Mouse (Mus musculus): ENCODE measurements at regions not wholly inside any gene's neighbourhood (a gene's known extent, or its start where the extent isn't known, plus 50 kb on each side); places are given as distances from the start of the nearest gene placed in this dataset.
A peak's percentile ranks its signal among the peaks of the same experiment; 100 is the strongest.

DNA sequence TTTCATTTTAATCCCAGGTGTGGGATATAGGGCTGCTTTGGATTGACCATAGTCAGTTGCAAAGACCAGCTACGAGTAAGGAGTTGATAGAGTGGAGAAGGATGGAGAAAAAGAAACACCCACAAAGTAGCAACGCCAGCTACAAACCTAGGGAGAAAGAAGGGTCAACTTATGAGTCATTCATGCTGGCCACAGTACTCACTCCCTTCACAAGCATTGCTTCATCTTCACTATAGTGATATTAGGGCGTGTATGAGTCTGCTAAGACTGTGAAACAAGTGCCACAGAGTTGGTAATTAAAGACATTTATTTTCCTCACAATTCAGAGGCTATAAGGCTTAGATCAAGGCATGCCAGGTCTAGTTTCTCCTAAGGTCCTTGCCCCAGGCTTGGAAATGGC, 148.4 kb downstream of the Pxdc1 start:
- Histone ChIP-seq H3K4me3 (no peak overlapping the region), H3K4me1 (no peaks in the 10 kb centered on the region), H3K4me2 (no peak overlapping the region), H3K36me3 (no peaks in the 10 kb centered on the region), H3K9ac (no peak overlapping the region), H3K27ac (replicated peaks) (no peak overlapping the region), H3K9me3 (0 out of 2 replicates have a peak, but pooled peaks cover 2% of the 10 kb centered on the region), H3K27me3 (replicated peaks) (no peaks in the 10 kb centered on the region)
- 79% methylated on average over 3 of the region's 3 CpGs for WGBS
- no peak for ATAC-seq (ENCODE audit: extremely low read depth, insufficient number of reproducible peaks, low FRiP score, low TSS enrichment)

DNA sequence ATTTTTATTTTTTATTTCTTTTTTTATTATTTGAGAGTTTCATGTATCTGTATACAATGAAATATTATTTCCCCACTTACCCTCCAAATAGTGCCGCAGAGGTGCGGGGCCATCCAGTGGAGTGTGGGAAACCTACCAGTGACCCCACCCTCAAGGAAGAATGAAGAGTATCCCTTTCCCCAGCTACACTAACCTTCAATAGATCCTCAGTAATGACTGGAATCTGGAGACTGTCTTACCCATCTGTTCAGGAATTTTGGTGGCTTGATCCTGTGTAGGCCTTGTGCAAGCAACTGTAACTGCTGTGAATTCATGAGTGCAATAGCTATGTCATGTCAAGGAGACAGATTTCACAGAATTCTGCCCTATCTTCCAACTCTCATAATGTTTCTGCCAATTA, 153.9 kb upstream of the Slc22a23 start:
- Histone ChIP-seq H3K4me1 (no peaks in the 10 kb centered on the region), H3K9ac (no peak overlapping the region), H3K4me3 (no peak overlapping the region), H3K4me2 (no peak overlapping the region), H3K36me3 (no peaks in the 10 kb centered on the region), H3K27ac (replicated peaks) (no peak overlapping the region), H3K9me3 (no peaks in the 10 kb centered on the region), H3K27me3 (replicated peaks) (no peaks in the 10 kb centered on the region)
- ATAC-seq (ENCODE audit: extremely low read depth, insufficient number of reproducible peaks, low FRiP score, low TSS enrichment): no peak
- 95% methylated on average over 2 of the region's 2 CpGs for WGBS

DNA sequence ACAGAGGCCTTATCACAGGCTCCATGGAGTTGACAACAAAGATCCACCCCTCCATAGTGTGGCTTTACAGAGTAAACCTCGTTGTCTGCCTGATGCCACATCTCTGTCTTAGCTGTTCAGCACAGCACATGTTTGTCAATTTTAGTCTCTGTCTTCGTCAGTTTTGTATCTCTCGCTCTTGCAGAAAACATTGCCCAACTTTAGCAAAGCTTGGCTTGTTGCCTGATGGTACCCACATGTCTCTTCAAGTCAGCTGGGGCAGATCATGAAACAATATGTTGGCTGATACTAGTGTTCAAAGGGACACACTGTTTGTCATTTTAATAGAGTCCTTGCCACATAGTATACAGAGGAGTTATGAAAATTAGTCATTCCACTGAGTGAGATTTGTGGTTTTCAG, 152.7 kb upstream of the Slc22a23 start:
- no peak overlapping the region for H3K9ac ChIP-seq
- H3K9me3 ChIP-seq: no peaks in the 10 kb centered on the region
- ATAC-seq (ENCODE audit: extremely low read depth, insufficient number of reproducible peaks, low FRiP score, low TSS enrichment): no peak
- no peaks in the 10 kb centered on the region for H3K27me3 ChIP-seq (replicated peaks)
- H3K36me3 ChIP-seq: no peaks in the 10 kb centered on the region
- no peak overlapping the region for H3K27ac ChIP-seq (replicated peaks)
- H3K4me2 ChIP-seq: no peak overlapping the region
- no peak overlapping the region for H3K4me3 ChIP-seq
- no peaks in the 10 kb centered on the region for H3K4me1 ChIP-seq
- 77% methylated on average over 3 of the region's 3 CpGs for WGBS

DNA sequence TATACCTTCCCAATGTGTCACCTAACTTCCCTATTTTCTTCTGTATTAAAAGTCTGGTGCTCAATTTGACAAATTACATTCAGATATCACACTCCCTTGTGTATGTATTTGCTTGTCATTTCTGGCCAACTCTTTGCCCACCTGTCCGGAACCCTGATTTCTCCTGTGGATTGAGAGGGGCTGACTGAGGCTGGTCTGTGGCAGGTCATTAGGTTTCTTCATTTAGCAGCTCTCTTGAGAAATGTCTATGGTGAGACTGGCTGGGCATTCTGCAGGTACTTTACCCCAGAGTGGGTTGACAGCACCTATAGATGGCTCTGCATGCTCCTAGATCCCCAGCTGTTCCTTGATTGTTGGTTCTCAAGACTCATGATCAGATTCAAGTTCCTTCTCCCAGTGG, 139.8 kb upstream of the Slc22a23 start:
- 86% methylated on average over 1 of the region's 1 CpGs for WGBS
- no peak overlapping the region for H3K27ac ChIP-seq (replicated peaks)
- H3K4me2 ChIP-seq: no peak overlapping the region
- no peaks in the 10 kb centered on the region for H3K27me3 ChIP-seq (replicated peaks)
- H3K9me3 ChIP-seq: no peaks in the 10 kb centered on the region; the same call in 1 of the 2 replicates
- no peaks in the 10 kb centered on the region for H3K4me1 ChIP-seq
- no peak overlapping the region for H3K4me3 ChIP-seq
- H3K36me3 ChIP-seq: no peaks in the 10 kb centered on the region
- no peak overlapping the region for H3K9ac ChIP-seq
- no peak for ATAC-seq (ENCODE audit: extremely low read depth, insufficient number of reproducible peaks, low FRiP score, low TSS enrichment)

DNA sequence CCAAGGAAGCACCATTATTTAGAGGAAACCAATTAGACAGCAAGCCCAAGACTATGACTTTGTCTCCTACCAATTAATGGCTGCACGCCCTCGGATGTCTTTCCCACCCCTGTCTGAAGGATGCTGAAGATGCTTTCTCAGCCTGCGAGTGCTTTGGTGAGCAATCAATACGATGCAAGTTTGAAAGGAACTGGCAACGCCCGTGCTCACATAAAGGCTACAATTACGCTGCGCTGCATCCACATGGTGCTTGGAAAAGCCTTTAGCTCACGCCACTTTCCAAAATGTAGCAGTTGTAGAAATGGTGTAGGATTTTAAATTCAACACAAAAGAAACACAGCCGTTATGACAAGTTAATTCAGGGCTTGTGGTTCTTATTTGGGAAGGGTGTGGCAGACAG, 136.5 kb upstream of the Slc22a23 start:
- Histone ChIP-seq H3K27ac (replicated peaks) (no peak overlapping the region), H3K36me3 (no peaks in the 10 kb centered on the region), H3K9me3 (no peaks in the 10 kb centered on the region; the same call in 1 of the 2 replicates), H3K4me3 (no peak overlapping the region), H3K27me3 (replicated peaks) (no peaks in the 10 kb centered on the region), H3K9ac (no peak overlapping the region), H3K4me1 (no peaks in the 10 kb centered on the region), H3K4me2 (no peak overlapping the region)
- WGBS: 85% methylated on average over 10 of the region's 10 CpGs
- no peak for ATAC-seq (ENCODE audit: extremely low read depth, insufficient number of reproducible peaks, low FRiP score, low TSS enrichment)

DNA sequence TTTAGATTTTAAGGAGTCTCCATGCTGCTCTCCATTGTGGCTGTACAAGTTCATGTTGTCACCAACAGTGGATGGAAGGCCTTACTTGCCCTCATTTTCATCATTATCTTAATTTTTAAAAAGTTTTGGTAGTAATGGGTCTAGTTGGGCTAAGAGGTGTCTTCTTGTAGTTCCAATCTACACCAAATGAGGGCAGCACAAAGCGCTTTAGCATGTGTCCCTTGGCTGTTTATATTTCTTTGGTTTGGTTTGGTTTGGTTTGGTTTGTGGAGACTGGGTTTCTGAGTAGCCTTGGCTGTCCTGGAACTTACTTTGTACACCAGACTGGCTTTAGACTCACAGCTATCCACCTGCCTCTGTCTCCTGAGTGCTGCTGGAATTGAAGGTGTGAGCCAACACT, 125.4 kb upstream of the Slc22a23 start:
- Histone ChIP-seq H3K27ac (replicated peaks) (no peak overlapping the region), H3K9ac (no peak overlapping the region), H3K4me2 (no peak overlapping the region), H3K4me1 (peaks cover 9% of the 10 kb centered on the region), H3K27me3 (replicated peaks) (no peaks in the 10 kb centered on the region), H3K36me3 (no peaks in the 10 kb centered on the region), H3K4me3 (no peak overlapping the region), H3K9me3 (no peaks in the 10 kb centered on the region)
- WGBS: 71% methylated on average over 1 of the region's 1 CpGs
- no peak for ATAC-seq (ENCODE audit: extremely low read depth, insufficient number of reproducible peaks, low FRiP score, low TSS enrichment)

DNA sequence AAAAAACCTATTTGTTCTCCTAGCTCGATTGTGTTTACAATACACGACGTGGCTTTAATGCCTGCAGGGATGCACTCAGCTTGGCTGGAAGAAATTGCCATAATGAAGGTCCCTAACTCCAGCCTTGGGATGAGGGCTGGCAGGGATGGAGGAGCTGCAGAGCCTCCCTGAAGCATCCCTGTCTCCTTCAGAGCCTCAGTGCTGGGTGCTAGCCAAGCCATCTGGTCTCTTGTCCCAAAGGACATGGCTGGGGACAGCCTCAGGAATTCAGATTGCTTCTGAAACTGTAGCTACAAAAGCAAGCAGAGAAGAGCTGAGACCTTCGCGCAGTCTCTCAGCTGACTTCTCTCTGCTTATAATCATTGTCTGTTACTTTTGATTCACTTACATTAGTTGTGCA, 124.6 kb upstream of the Slc22a23 start:
- Histone ChIP-seq H3K27ac (replicated peaks) (no peak overlapping the region), H3K4me2 (no peak overlapping the region), H3K9ac (no peak overlapping the region), H3K36me3 (no peaks in the 10 kb centered on the region), H3K4me3 (no peak overlapping the region), H3K4me1 (peaks cover 9% of the 10 kb centered on the region), H3K9me3 (no peaks in the 10 kb centered on the region), H3K27me3 (replicated peaks) (no peaks in the 10 kb centered on the region)
- ATAC-seq (ENCODE audit: extremely low read depth, insufficient number of reproducible peaks, low FRiP score, low TSS enrichment): no peak
- WGBS: 73% methylated on average over 5 of the region's 5 CpGs

DNA sequence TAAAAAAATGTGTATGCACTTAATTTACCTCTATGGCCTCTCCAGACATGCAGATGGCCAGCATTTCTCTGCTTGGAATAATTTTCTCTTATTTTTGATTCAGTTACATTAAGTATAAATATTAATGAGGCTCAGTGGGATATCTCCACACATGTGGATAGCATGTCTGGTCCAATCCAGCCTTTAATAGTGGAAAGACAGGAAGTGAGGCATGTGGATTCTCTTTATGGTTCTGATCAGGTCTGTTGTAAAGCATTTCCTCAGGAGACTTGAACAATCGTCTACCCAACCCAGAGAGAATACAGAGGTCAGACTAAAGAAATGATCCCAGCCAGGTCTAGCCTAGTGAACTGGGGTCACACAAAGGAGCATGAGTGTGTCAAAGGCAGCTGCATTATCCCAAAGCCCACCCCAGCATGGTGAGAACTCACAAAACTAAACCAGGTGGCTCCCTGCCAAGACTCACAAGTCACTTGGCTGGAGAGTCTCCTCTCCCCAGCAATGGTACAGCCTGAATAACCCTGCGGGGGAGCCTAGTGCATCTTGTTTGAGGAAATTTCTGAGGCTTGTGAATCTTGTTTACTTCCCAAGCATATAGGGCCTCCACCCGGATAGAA, 123.3 kb upstream of the Slc22a23 start:
- no peak overlapping the region for H3K9ac ChIP-seq
- no peak overlapping the region for H3K4me2 ChIP-seq
- no peak overlapping the region for H3K27ac ChIP-seq (replicated peaks)
- H3K4me1 ChIP-seq: peaks cover 16% of the 10 kb centered on the region
- no peaks in the 10 kb centered on the region for H3K9me3 ChIP-seq
- no peak overlapping the region for H3K4me3 ChIP-seq
- ATAC-seq (ENCODE audit: extremely low read depth, insufficient number of reproducible peaks, low FRiP score, low TSS enrichment): no peak
- 44% methylated on average over 3 of the region's 3 CpGs for WGBS
- H3K27me3 ChIP-seq (replicated peaks): no peaks in the 10 kb centered on the region
- no peaks in the 10 kb centered on the region for H3K36me3 ChIP-seq

DNA sequence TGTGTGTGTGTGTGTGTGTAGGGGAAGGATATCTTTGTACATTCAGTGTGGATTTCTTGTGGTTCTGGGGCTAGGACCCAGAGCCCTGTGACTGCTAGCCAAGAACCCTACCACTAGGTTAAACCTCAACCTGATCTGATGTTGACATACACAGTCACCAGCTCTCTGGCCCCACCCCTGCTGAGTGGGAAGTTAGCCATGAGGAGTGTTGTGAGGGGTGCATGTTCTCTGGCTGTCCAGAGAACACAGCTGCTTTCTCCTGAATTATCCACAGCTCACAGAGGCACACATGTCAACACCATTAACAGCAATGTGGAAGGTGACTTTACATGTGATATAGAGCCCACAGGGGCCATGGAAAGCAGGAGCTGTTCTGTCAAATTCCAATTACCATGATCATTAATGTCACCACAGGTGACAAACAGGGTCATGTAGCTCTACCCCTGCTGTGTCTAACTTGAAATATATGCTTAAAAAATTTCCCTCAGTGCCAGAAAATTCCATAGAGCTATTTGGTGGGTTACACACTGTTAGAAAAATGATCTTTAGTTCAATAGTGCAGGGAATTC, 121.0 kb upstream of the Slc22a23 start:
- peaks cover 31% of the 10 kb centered on the region for H3K4me1 ChIP-seq
- no peak overlapping the region for H3K9ac ChIP-seq
- no peak overlapping the region for H3K27ac ChIP-seq (replicated peaks)
- no peak for ATAC-seq (ENCODE audit: extremely low read depth, insufficient number of reproducible peaks, low FRiP score, low TSS enrichment)
- no peaks in the 10 kb centered on the region for H3K9me3 ChIP-seq
- H3K4me2 ChIP-seq: no peak overlapping the region
- H3K27me3 ChIP-seq (replicated peaks): no peaks in the 10 kb centered on the region
- H3K4me3 ChIP-seq: no peak overlapping the region
- H3K36me3 ChIP-seq: no peaks in the 10 kb centered on the region

DNA sequence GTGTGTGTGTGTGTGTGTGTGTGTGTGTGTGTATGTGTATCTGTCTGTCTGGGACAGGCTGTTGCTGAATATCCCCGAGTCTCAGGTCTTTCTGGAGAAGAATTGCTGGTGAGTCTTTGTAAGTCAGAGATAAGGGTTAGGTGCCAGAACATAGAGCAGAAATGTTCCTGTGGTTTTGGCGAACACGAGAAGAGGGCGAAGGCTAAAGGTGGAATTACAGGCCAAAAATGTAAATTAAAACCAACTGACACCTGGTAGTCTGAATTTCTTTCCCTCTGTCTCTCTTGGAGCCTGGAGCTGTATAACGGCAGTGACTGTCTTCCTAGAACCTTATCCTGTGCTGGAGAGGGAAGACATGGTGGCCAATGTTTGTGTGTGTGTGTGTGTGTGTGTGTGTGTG, 120.5 kb upstream of the Slc22a23 start:
- H3K27ac ChIP-seq (replicated peaks): no peak overlapping the region
- H3K9ac ChIP-seq: no peak overlapping the region
- H3K4me1 ChIP-seq: peaks cover 35% of the 10 kb centered on the region
- no peak overlapping the region for H3K4me2 ChIP-seq
- no peaks in the 10 kb centered on the region for H3K27me3 ChIP-seq (replicated peaks)
- no peaks in the 10 kb centered on the region for H3K9me3 ChIP-seq
- H3K4me3 ChIP-seq: no peak overlapping the region
- ATAC-seq (ENCODE audit: extremely low read depth, insufficient number of reproducible peaks, low FRiP score, low TSS enrichment): no peak
- WGBS: 70% methylated on average over 5 of the region's 5 CpGs
- no peaks in the 10 kb centered on the region for H3K36me3 ChIP-seq

DNA sequence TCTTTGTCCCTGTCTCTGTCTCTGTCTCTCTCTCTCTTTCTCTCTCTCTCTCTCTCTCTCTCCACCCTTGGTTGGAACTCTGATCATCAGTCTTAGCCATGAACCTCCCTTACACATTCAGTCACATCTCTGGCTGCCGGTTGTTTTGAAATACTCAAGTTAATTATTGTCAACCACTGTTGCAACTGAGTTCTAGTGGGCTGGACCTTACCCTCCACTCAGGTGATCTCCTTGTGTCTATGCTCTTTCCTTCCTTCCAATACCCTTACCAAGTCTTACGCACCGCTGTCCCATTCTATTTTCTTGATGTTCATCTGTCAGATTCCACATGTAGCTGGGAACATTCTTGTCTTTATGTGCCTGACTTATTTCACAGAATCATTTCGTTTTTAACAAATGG, 119.2 kb upstream of the Slc22a23 start:
- H3K27me3 ChIP-seq (replicated peaks): no peaks in the 10 kb centered on the region
- H3K4me3 ChIP-seq: no peak overlapping the region
- H3K27ac ChIP-seq (replicated peaks): no peak overlapping the region
- H3K9me3 ChIP-seq: no peaks in the 10 kb centered on the region
- H3K4me2 ChIP-seq: no peak overlapping the region
- ATAC-seq (ENCODE audit: extremely low read depth, insufficient number of reproducible peaks, low FRiP score, low TSS enrichment): no peak
- H3K4me1 ChIP-seq: peaks cover 35% of the 10 kb centered on the region
- H3K9ac ChIP-seq: no peak overlapping the region
- WGBS: 86% methylated on average over 4 of the region's 4 CpGs
- no peaks in the 10 kb centered on the region for H3K36me3 ChIP-seq

DNA sequence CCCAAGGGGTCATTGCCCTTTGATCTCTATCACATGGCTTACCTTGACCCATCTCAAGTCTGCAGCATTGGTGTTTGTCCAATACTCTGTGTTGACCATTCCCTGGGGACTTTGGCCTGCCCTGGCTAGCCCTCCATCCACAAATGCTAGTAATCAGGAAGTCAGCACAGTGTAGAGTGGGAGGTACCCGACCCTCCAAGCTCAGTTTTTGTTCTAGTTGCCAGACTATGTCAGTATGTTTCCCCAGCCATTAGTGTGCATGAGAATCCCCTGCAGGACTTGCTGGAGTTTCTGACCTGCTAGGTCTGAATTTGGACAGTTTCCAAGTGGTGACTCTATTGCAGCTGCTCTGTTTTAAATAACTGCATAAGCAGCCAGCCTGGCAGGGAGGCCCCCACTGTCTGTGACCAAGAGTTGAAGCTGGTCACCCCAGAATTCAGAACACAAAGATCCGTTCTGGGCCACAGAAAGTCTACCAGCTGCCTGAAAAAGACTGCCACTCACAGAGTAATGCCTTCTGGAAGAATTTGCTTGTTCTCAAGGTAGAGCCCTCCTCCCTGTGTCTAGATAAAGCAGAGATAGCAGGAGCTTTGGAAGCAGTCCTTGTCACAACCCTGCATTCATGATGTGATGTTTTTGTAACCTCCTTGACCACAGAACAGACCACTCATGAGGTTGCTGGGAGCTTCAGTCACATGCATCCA, 118.0 kb upstream of the Slc22a23 start:
- no peak overlapping the region for H3K4me3 ChIP-seq
- no peak overlapping the region for H3K4me2 ChIP-seq
- H3K4me1 ChIP-seq: peaks cover 26% of the 10 kb centered on the region
- 15% methylated on average over 2 of the region's 2 CpGs for WGBS
- H3K27ac ChIP-seq (replicated peaks): peak overlapping the region; percentile 69
- no peaks in the 10 kb centered on the region for H3K36me3 ChIP-seq
- H3K9me3 ChIP-seq: no peaks in the 10 kb centered on the region
- no peak overlapping the region for H3K9ac ChIP-seq
- no peak for ATAC-seq (ENCODE audit: extremely low read depth, insufficient number of reproducible peaks, low FRiP score, low TSS enrichment)
- H3K27me3 ChIP-seq (replicated peaks): no peaks in the 10 kb centered on the region
